ENCODE assay signal across 8 mouse cellular contexts in genomic region chr5:124095077-124095581, GRCm38 (mm10). TPM values are rescaled to one million over a fixed set of nuclear protein-coding genes. Genes with fewer than 3 reads are reported as not detected.
DNase-seq lines count a peak whose midpoint lies in the region; ATAC-seq and TF ChIP-seq lines count a peak whose summit lies in the region.

No protein-coding gene starts in this region.

- TF ChIP-seq CTCF in spleen, adult 2 months (IDR thresholded peaks at IDR 0.05; ENCODE audit: extremely low read depth, insufficient read depth, insufficient read length, insufficient replicate concordance): no peak

- ATAC-seq in cerebellum, adult (ENCODE audit: insufficient number of reproducible peaks, low FRiP score, low TSS enrichment): peak; percentile 33; the same call in 1 of the 2 replicates
- ATAC-seq in liver, embryonic 13.5 days (ENCODE audit: low read depth): peak; percentile 82

- peak overlapping the region; percentile 89 for H3K27ac ChIP-seq in liver, embryonic 13.5 days
- no peak overlapping the region for H3K27ac ChIP-seq in spleen, adult 2 months (ENCODE audit: insufficient read depth, low read length)

- H3K9me3 ChIP-seq in liver, embryonic 13.5 days (replicated peaks): no peaks in the 10 kb centered on the region

- H3K27me3 ChIP-seq in liver, embryonic 13.5 days: no peaks in the 10 kb centered on the region
- H3K27me3 ChIP-seq in spleen, adult 2 months (ENCODE audit: control insufficient read depth, insufficient read depth, low read length): no peaks in the 10 kb centered on the region

- no peak; the same call in 1 of the 2 replicates for TF ChIP-seq POLR2A in spleen, adult 2 months (IDR thresholded peaks at IDR 0.05; ENCODE audit: low read depth, low read length)

- peaks cover 62% of the 10 kb centered on the region for H3K4me1 ChIP-seq in liver, embryonic 13.5 days (replicated peaks)
- H3K4me1 ChIP-seq in spleen, adult 2 months (ENCODE audit: control insufficient read depth, insufficient read depth, insufficient read length): peaks cover 8% of the 10 kb centered on the region; the same call in 1 of the 2 replicates

- peak overlapping the region; percentile 79 for H3K9ac ChIP-seq in liver, embryonic 13.5 days

- 10% methylated on average over 19 of the region's 19 CpGs for WGBS in liver, embryonic 13.5 days (ENCODE audit: insufficient replicate concordance)
- WGBS in spleen, adult 2 months: 20% methylated on average over 19 of the region's 19 CpGs

- DNase-seq in cerebellum, adult 8-10 months: no peak
- DNase-seq in right cerebral cortex, postnatal 25 days: peak; percentile 38
- DNase-seq in right cerebral cortex, postnatal 14 days: no peak
- DNase-seq in heart, postnatal 14 days: peak; percentile 30 to 33
- peak; percentile 72 for DNase-seq in liver, embryonic 13.5 days
- no peak for DNase-seq in spleen, adult 2 months (ENCODE audit: low read depth in 1 of 2, low spot score in 2 of 2)
- DNase-seq in thymus, postnatal 10 days (ENCODE audit: low spot score in 2 of 2): no peak

- no peaks in the 10 kb centered on the region for H3K36me3 ChIP-seq in liver, embryonic 13.5 days
- H3K36me3 ChIP-seq in spleen, adult 2 months (ENCODE audit: control insufficient read depth, insufficient read depth, low read length): no peaks in the 10 kb centered on the region

- peak overlapping the region; percentile 68 for H3K4me3 ChIP-seq in liver, embryonic 13.5 days (replicated peaks)
- peak overlapping the region; percentile 53 for H3K4me3 ChIP-seq in spleen, adult 2 months (ENCODE audit: extremely low read depth, insufficient read depth, insufficient read length)

- peak overlapping the region; percentile 85 for H3K4me2 ChIP-seq in liver, embryonic 13.5 days

- intact Hi-C loops in heart, postnatal 14 days (cut with DNase I): loop anchor here (10.0 kb wide), 1 partner anchor 270 kb away; no protein-coding TSS in a partner anchor

RNA-seq across cellular contexts. Expression of gene Abcb9, which starts 0.5 kb away (rescaled TPM):
- 1 to 10 TPM; 7.8 to 9.9 TPM for total RNA-seq in heart, postnatal 14 days (2021)
- polyA plus RNA-seq in liver, embryonic 13.5 days (2015; fragmentation: Nextera tagmentation; extraction: Ambion mirVana): 4.5 and 4.6 TPM in 2 replicates
- 7.0 and 7.8 TPM in 2 replicates for polyA plus RNA-seq in spleen, adult 2 months (2012; rRNA removed)

RNA-seq across cellular contexts. Expression of gene Ogfod2, which starts 17.0 kb away (rescaled TPM):
- 10 to 100 TPM; 13.0 to 13.3 TPM for total RNA-seq in heart, postnatal 14 days (2021)
- polyA plus RNA-seq in liver, embryonic 13.5 days (2015; fragmentation: Nextera tagmentation; extraction: Ambion mirVana): 18.4 and 18.5 TPM in 2 replicates
- polyA plus RNA-seq in spleen, adult 2 months (2012; rRNA removed): 35.5 and 52.0 TPM in 2 replicates

RNA-seq across cellular contexts. Expression of gene Arl6ip4, which starts 20.8 kb away (rescaled TPM):
- 10 to 100 TPM; 42.1 to 49.0 TPM for total RNA-seq in heart, postnatal 14 days (2021)
- polyA plus RNA-seq in liver, embryonic 13.5 days (2015; fragmentation: Nextera tagmentation; extraction: Ambion mirVana): 83.3 and 84.6 TPM in 2 replicates
- 28.2 and 36.0 TPM in 2 replicates for polyA plus RNA-seq in spleen, adult 2 months (2012; rRNA removed)

Comparison
In these comparisons a context has a peak if more than half of its experiments do, and no peak if none do; other contexts are left out.
1. DNase-seq: peak in right cerebral cortex, postnatal 25 days (single experiment), heart, postnatal 14 days (2 of 2) and liver, embryonic 13.5 days (single experiment); none in cerebellum, adult 8-10 months (single experiment), right cerebral cortex, postnatal 14 days (single experiment), spleen, adult 2 months (0 of 2) and thymus, postnatal 10 days (0 of 2).